Mouse (Mus musculus): ENCODE results near the gene Fcmr. TPM values are rescaled to one million over a fixed set of nuclear protein-coding genes. Genes with fewer than 3 reads are reported as not detected.

The Fcmr gene
- polyA plus RNA-seq, 1 experiment from 2014 or later, result not detected

DNA sequence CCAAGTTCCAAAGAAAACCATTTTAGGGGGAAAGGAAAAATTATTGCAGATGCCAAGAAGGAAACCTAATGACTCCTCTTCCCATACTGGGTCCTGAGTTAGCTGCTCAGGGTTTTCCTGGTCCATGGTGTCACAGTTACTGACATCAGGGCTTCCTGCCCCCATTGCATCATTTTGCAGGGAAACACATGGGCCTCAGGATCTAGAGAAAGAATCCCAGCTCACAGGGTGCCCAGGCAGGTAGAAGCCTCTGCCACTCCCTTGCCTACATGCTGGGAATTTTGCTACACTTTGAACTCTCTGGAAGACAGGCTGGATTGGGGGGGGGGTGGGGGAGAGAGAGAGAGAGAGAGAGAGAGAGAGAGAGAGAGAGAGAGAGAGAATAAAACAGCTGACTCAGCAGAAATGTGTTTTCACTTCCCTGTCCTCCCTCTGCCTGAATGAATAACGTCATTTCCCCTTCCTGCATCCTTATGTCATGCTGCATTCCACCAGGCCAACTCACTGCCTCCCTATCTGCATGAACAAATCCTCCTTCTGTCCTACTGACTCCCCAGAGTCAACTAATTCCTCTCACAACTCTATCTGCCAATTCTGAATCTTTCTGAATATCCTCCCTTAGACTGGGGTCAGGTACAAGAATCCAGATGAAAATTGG, 53.0 kb downstream of the Fcmr start:
- Histone ChIP-seq H3K27ac (ENCODE audit: low read depth, low read length) (no peak overlapping the region), H3K4me3 (ENCODE audit: low read length) (no peak overlapping the region), H3K27me3 (ENCODE audit: control insufficient read depth, insufficient read depth, low read length) (no peaks in the 10 kb centered on the region), H3K36me3 (ENCODE audit: control insufficient read depth, insufficient read depth, low read length) (no peaks in the 10 kb centered on the region), H3K4me2 (replicated peaks; ENCODE audit: low read depth, low read length) (no peak overlapping the region), H3K9ac (ENCODE audit: low read depth, low read length) (no peak overlapping the region), H3K4me1 (ENCODE audit: control insufficient read depth, insufficient read depth, low read length) (no peaks in the 10 kb centered on the region), H3K9me3 (ENCODE audit: control insufficient read depth, low read length) (no peaks in the 10 kb centered on the region)
- 13% methylated on average over 1 of the region's 1 CpGs for WGBS
- ATAC-seq (ENCODE audit: low FRiP score, low TSS enrichment), result no peak

DNA sequence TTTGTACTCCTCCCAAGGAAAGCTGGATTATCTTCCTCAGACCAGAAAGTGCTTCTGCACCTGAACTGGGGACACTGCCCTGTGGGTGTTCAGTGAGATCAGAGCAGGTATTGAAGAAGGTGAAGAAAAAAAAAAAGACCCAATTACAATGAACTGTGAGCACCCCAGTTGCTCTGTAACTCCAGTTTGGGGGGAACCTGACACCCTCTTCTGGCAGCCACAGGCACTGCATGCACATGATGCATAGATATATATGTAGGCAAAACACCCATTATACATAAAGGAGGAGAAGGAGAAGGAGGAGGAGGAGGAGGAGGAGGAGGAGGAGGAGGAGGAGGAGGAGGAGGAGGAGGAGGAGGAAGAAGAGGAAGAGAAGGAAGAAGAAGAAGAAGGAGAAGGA, 61.0 kb downstream of the Fcmr start:
- Histone ChIP-seq H3K9me3 (ENCODE audit: control insufficient read depth, low read length) (no peaks in the 10 kb centered on the region), H3K27me3 (ENCODE audit: control insufficient read depth, insufficient read depth, low read length) (no peaks in the 10 kb centered on the region), H3K4me3 (ENCODE audit: low read length) (no peak overlapping the region), H3K36me3 (ENCODE audit: control insufficient read depth, insufficient read depth, low read length) (no peaks in the 10 kb centered on the region), H3K27ac (ENCODE audit: low read depth, low read length) (no peak overlapping the region), H3K4me2 (replicated peaks; ENCODE audit: low read depth, low read length) (no peak overlapping the region), H3K4me1 (ENCODE audit: control insufficient read depth, insufficient read depth, low read length) (no peaks in the 10 kb centered on the region), H3K9ac (ENCODE audit: low read depth, low read length) (no peak overlapping the region)
- no peak for ATAC-seq (ENCODE audit: low FRiP score, low TSS enrichment)

Other genes starting within 250 kb of the Fcmr start
- not detected in 2 replicates for gene Zp3r, start 236.0 kb upstream of the Fcmr start, polyA plus RNA-seq (2014; fragmentation: Nextera tagmentation; extraction: Ambion mirVana)
- gene C4bp, start 204.0 kb upstream of the Fcmr start, polyA plus RNA-seq (2014; fragmentation: Nextera tagmentation; extraction: Ambion mirVana), result 0.53 and 1.0 TPM in 2 replicates
- not detected in 2 replicates for gene Gm29427, start 149.9 kb upstream of the Fcmr start, polyA plus RNA-seq (2014; fragmentation: Nextera tagmentation; extraction: Ambion mirVana)
- 8.6 and 11.6 TPM in 2 replicates for gene Yod1, start 148.3 kb upstream of the Fcmr start, polyA plus RNA-seq (2014; fragmentation: Nextera tagmentation; extraction: Ambion mirVana)
- gene Pfkfb2, start 136.4 kb upstream of the Fcmr start, polyA plus RNA-seq (2014; fragmentation: Nextera tagmentation; extraction: Ambion mirVana), result 5.0 and 8.2 TPM in 2 replicates
- 8.9 and 9.4 TPM in 2 replicates for gene AA986860, start 133.7 kb upstream of the Fcmr start, polyA plus RNA-seq (2014; fragmentation: Nextera tagmentation; extraction: Ambion mirVana)
- not detected in 2 replicates for gene Fcamr, start 64.8 kb upstream of the Fcmr start, polyA plus RNA-seq (2014; fragmentation: Nextera tagmentation; extraction: Ambion mirVana)
- not detected in 2 replicates for gene Pigr, start 39.0 kb upstream of the Fcmr start, polyA plus RNA-seq (2014; fragmentation: Nextera tagmentation; extraction: Ambion mirVana)
- gene Il24, start 21.8 kb downstream of the Fcmr start, polyA plus RNA-seq (2014; fragmentation: Nextera tagmentation; extraction: Ambion mirVana), result not detected in 2 replicates
- gene Il20, start 45.8 kb downstream of the Fcmr start, polyA plus RNA-seq (2014; fragmentation: Nextera tagmentation; extraction: Ambion mirVana), result not detected in 2 replicates
- 0.28 and 0.44 TPM in 2 replicates for gene Il19, start 74.4 kb downstream of the Fcmr start, polyA plus RNA-seq (2014; fragmentation: Nextera tagmentation; extraction: Ambion mirVana)
- not detected in 2 replicates for gene Il10, start 154.2 kb downstream of the Fcmr start, polyA plus RNA-seq (2014; fragmentation: Nextera tagmentation; extraction: Ambion mirVana)
- 59.9 and 62.8 TPM in 2 replicates for gene Mapkapk2, start 232.2 kb downstream of the Fcmr start, polyA plus RNA-seq (2014; fragmentation: Nextera tagmentation; extraction: Ambion mirVana)

Data from kidney, embryonic 14.5 days (tissue).